Mouse (Mus musculus): ENCODE measurements around the gene Dchs2.

The Dchs2 gene

DNA sequence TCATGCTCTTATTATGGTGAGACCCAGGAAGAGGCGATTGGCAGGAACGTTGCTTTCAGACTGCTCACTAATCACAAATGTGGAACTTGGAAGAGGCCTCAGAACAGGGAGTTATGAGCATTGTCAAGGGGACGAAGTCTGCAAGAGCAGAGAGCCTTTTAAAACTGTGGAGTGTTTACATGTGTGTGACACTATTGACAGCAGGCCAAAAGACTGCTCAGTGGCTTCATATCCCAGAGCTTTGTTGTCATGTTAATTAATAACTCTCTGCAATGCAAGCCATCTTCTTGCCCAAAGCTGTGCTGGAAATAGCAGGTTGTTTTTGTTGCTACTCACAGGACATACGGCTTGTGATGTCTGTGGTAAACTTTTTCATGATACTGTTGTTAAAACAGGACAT lies 27.9 kb downstream of the Dchs2 start:
- no peak for DNase-seq (ENCODE audit: low read depth)

DNA sequence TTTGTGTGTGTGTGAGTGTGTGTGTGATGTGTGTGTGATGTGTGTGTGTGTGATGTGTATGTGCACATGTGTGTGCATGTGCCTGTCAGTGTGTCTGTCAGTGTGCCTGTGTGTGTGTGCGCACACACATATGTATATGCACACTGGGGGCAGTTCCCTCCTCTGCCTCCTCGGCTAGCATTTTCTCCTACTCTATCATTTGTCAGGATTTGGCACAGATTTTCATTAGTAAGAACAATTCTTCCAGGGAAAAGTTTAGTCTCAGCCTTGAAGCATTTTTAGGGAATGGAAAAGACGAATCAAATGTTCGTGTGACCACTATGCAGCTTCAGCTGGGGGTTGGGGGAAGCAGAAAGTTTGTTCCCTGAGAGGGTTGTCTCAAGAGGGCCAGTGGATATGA lies 28.4 kb downstream of the Dchs2 start:
- no peak for DNase-seq (ENCODE audit: low read depth)

DNA sequence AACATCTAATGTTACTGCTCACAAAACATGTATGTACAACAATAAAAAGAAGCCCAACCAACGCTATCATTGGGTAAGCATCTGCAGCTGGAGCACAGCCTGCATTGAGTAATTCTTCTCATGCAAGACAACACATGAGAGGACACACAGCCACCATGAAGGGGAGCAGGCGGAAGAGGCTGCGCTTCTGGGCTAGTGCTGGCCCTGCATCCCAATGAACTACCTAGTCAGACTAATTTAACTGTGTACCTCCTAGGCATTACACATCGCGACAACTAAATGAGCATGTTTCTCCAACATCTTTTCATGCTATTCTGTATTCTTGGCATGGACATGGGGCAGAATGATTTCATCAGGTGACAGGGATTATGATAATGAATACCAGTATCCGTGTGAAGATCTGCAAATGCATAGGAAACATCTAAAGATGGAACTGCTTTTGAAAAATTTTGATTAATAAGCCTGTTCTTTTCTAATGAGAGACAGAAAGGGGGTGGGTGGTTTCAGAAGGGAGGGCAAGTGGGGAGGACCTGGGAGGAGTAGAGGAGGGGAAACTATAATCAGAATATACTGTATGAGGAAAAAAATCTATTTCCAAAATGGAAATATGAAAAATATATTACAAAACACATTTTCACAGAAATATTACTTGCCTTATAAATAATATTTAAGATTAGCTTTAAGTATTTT lies 33.9 kb downstream of the Dchs2 start:
- DNase-seq (ENCODE audit: low read depth), result no peak

DNA sequence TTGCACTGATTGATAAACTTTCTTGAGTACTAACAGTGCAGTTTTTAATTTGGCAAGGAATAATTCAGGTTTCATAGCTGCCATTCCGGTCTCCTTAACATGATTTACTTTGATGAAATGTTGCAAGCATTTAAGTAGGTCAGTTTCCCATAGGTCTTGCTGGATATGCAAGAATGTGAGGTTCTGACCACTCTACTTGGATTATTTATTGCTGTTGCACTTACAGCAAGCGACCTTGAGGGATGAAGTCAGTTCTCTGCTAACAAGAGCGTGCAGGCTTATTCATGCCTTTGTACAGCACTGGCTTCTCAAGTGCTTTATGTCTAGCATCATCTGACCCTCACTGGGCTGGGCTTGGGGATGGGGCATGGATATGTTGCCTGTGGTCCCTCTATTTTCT lies 35.9 kb downstream of the Dchs2 start:
- DNase-seq (ENCODE audit: low read depth), result no peak

DNA sequence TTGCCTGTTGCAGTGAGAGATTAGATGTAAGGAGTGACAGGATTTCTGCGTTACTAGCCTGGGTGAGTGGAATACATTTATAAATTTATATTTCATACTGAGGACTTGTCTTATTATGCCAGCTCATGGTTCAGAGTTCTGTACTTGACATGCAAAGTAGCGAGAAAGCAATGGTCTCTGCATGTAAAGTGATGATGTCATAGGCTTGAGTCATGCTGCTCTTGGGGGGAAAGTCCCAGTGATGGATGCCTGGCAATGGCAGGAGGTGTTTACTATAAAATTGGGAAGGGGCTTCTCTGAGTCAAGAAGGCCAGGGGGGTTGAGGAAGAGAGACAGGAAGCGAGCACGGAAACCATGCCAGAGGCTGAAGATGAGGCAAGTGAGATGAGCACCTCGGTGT lies 57.8 kb downstream of the Dchs2 start:
- DNase-seq (ENCODE audit: low read depth), result no peak

DNA sequence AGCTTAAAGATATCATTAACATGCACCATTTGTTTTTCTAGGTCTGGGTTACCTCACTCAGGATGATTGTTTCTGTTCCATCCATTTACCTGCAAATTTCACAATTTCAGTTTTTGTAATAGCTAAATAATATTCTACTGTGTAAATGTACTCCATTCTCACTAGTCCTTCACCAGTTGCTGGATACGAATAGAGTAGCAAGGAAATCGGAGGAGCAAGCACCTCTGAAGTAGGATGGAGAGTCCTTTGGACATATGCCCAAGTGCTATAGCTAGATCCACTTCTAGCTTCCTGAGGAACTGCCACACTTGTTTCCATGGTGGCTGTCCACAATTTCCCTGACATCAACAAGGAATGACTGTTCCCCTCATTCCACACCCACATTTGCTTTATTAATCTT lies 63.5 kb downstream of the Dchs2 start:
- DNase-seq (ENCODE audit: low read depth), result no peak

DNA sequence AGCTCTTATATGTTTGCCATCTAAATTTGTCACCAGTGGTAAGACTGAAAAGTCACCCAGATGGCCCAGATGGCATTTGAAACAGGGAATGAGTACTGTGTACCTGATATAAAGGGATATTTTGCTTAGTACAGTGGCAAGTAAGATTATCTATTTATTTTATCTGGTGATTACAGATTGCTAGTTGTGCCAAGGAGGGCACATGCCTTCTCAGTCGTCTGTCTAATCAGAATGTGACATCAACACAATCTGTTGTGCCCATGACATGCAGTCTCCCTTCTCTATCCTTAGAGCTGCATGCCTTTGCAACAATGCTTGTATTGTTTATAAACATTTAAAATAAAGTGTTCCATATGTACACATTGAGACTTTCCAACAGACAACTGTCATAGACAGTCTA lies 64.7 kb downstream of the Dchs2 start:
- no peak for DNase-seq (ENCODE audit: low read depth)

DNA sequence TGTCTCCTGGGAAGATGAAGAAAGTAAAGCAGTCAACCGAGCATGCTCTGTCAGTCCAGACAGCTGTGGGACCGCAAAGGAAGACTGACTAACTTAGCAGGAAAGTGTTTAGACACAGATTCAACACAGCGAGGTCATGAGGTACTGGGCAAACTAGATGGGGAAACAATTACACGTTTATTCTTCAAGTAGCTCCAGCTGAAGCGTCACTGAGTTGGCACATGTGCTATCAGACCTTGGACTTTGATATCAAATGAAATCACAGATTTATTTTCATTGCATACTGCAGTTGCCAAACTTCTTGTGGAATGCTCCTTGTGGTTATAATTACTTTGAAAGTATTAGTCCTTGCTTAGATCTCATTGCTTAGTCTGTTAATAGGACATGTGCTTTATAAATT lies 67.2 kb downstream of the Dchs2 start:
- DNase-seq (ENCODE audit: low read depth), result no peak

DNA sequence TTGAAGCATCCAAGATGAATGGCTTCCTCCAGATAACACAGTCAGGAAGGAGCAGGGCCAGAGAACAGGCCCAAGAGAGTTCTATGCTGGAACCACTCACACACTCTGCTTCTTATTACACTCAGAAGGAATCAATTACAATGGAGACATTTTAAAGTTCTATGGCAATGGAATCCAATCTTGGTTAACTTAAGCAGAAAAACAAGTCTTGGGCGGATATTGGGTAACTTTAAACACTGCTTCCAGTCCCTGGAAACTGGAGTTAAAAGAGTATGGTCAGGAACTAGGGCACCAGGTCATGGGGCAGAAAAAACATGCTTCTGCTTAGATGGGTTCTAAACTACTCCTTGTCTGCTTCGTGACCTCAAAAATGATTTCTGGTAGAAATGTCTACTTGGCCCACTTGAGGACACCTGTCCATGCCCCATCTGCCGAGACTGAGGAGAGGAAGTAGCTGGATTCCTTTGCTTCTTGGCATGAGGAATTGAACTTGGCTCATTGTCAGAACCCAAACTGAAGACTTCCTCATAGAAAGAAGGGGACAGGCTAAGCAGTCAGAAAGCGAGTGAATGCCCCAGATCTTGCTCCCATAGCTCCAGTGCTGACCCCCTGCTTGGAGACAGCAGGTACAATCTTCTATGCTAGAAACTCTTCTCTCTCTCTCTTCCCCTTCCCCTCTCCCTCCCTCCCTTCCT lies 73.7 kb downstream of the Dchs2 start:
- no peak for DNase-seq (ENCODE audit: low read depth)

DNA sequence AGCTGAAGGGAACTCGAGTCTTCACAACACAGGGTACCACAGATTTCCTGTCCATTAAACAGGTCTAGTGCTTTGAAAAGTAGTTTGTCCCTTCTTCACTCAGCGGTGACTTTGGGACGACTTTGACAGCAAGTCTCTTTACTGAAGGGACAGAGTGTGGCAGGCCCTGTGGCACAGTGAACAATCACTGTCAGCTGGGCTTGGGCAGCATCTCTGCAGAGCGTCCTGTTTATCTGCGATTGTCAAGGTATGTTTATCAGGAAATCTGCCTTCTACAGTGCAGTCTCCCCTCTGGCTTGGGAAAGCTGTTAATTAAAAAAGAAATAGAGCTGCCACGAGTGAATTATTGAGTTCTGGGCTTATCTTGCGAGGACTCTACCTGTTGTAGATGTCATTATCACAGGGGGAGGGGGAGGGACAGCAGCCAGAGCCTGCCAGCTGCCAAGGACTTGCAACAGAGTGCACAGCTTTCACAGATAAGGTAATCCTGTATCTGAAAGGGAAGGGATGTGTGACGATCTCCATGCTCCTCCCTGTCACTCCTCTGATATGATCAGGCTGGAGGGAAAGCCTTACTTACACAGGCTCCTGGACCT lies 77.4 kb downstream of the Dchs2 start:
- no peak for DNase-seq (ENCODE audit: low read depth)

DNA sequence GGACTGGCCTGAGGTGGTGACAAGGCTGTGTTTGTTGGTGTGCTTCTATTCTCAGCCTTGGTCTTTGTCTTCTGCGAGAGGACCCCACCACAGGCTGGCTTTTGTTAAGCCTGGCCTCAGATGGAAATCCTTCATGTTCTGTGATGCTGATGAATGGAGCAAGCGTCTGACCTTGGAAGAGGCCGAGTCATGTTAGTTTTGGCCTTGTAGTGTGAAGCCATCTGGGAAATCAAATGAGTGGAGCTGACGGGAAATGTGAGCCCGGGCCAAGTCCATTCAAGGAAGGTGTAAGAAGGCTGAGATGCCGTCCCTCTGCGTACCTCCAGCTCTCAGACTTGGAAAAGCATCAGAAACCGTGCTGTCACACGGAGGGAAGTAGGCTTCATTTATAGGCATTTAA lies 81.9 kb downstream of the Dchs2 start:
- no peak for DNase-seq (ENCODE audit: low read depth)

DNA sequence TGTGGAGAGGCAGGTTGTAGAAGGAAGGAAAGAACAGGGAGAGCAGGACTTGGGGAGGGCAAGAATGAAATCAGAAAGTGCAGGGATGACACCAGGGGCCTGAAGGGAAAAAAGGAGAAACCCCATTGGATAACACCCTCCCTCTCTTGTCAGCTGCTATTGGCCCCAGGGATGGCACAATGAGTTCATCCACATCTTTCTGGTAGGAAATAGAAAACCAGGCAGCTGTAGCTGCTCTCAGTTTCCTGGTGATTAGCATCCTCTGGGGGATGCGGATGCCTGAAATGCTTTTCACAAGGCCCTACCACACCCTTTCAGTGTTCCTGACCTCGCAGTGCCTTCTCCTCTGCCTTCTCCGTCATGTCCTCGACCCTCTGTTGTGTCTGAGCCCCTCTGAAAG lies 82.5 kb downstream of the Dchs2 start:
- DNase-seq (ENCODE audit: low read depth), result no peak

DNA sequence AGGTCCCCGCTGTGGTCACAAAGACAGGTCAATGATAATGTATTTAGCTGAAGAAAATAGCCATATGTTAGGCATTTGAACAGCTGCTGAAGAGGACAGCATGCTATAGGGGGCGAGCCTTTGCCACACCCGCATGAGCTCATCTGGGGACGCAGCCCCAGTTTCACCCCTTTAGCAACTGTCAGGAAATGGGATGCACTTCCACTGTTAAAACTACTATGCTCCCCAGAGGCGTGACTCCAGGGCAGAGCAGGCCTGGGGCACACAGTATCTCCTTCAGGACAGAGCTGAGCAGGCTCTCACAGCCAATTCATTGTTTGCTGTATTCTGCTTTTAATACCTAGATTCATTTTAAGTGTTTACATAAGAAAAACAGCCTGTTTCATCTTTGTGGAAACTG lies 84.2 kb downstream of the Dchs2 start:
- DNase-seq (ENCODE audit: low read depth), result no peak

DNA sequence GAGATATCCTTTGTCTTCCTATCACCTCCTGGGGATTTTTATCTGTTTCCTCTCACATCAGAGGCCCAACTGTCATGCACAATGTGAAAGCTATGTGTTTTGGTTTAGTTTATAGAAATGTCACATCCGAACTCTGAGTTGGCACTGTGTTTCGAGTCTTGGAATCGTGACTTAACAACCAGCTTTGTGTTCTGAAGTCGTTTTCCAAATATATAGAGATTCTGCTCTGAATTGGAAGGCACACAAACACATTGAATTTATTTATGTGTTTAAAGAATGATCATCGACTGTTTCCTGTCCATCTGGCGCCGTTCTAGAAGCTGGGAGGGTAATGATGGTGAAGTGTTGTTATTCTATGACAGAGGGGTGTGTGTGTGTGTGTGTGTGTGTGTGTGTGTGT lies 84.8 kb downstream of the Dchs2 start:
- DNase-seq (ENCODE audit: low read depth), result no peak

DNA sequence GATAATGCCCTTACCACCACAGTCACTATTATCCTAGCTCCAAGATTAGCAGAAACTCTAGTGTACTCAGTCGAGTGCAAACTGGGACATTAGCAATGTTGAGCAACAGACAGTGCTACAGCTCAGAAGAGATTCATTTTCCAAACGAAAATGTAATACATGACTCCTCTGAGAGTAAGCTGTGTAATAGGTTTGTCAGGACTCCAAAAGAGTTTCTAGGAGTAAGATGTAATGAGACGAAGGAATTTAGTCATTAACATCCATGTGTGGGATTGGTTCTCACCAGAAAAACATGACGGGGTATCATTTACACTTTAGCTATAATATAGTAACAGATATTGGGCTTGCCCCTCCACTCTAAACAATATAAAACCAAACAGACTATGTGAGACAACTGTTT lies 90.3 kb downstream of the Dchs2 start:
- DNase-seq (ENCODE audit: low read depth), result no peak

DNA sequence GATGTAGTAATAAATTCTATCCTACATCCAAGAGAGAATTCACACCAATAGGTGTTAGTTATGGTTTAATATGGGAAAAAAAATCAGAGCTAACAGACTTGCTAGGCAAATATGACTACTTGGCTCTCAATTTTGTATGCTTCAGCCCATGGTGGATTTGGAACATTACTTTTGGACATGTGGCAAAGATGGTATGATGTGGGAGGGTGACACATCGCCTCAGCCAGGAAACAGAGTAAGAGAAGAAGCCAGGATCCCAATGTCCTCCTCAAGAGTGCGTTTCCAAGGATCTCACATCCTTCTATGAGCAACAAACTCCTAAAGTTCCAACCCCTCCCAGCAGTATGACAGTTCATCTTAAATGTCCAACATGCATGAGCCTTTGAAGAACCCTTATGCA lies 92.4 kb downstream of the Dchs2 start:
- no peak for DNase-seq (ENCODE audit: low read depth)

DNA sequence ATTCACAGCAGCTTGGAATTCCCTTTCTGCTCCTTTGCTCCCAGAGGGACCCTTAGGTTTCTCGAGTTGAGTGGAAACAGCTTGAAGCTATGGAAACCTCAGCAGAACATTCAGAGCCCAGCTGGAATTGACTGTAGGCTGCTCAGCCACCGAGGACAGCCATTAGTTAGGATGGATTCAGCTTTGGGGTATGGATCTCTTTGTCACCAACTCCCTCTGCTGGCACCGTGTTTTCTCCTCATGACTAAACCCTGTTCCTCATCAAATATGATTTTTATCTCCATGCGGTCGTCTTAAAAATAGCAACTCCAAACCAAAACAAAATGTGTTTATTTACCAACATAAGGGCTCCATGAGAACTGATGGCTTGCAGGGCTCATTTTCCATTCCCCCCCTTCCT lies 94.4 kb downstream of the Dchs2 start:
- no peak for DNase-seq (ENCODE audit: low read depth)

DNA sequence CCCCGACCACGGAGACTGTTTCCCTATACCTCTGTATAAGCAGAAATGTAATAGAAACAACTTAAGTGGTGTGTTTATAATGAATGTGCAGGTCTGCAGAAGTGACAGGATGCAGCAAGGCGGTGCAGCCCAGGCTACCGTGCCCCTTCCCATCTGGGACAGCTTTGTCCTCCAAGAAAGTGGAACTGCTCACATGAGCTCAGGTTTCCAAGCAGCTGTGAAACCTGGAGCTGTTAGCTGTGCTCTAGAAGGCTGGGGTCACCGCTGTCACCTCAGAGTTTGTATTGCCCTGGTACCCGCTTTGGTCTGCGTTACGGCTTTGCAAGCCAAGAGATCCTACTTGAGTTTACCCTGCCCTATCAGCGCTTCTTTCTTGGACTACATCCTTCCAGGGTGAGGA lies 100.6 kb downstream of the Dchs2 start:
- DNase-seq (ENCODE audit: low read depth), result no peak

DNA sequence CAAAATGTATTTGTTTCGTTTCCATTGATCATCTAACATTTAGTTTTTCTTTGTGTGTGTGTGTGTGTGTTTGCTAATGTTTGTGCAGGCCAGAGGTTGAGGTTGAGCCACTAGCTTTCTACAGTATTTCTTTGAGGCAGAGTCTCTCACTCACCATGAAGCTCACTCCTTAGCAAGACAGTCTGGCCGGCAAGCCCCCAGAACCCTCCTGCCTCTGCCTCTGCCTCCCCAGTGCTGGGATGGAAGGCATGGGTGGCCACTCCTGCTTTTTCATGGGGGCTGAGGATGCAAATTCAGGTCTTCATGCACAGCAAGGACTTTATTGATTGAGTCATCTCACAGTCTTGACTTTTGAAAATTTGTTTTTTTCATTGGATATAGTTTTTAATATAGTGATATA lies 102.6 kb downstream of the Dchs2 start:
- DNase-seq (ENCODE audit: low read depth), result no peak

DNA sequence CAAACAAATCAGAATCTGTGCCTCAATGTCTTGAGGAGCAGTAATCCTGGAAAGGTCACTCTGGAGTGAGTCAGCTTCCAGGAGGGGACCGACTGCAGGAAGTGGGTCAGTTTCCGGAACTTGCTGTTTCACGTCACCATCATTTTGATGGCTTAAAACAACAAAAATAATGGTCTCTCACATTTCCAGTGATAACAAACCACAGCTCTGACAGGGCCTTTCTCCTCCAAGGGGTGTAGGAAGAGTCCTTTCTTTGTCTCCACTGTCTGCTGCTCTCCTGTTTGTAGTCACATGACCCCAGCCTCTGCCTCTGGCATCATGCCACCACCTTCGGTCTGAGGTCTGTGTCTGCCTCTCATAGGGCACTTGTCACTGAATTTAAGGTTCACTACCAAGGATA lies 106.7 kb downstream of the Dchs2 start:
- no peak for DNase-seq (ENCODE audit: low read depth)

DNA sequence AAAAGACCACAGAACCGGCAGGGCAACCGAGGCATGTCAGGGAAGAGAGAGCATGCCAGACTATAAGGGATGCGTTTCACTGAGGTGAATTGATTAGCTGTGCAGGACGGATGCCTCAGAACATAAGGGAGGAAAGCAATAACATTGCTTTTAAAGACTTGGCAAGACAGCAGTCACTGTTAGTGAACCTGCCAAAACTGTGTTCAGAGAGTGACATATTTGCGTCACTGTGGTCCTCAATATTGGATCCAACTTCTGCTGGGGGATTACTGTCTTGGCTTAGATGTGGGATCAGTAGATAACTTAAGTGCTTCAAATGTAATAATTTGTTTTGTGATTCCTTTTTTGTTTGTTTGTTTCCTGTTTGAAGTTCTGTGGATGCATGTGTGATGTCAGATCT lies 107.3 kb downstream of the Dchs2 start:
- no peak for DNase-seq (ENCODE audit: low read depth)

DNA sequence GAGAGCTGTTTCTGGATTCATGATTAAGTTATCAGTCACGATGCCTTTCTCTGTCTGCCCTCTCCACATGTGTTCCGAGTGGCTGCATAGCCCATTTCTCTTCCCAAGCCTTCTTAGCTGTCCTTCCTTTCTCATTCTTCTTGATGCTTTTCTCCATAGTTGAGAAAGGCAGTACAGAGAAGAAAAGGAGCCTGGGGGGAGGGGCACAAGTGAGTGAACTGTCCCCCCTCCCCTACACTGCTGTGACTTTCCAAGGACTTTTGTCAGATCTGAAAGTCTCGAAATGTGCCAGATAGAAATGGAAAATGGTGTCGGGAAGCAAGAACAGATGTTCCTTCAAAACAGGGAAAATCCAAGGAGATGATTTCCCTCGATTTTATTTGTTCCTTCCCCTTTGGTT lies 118.8 kb downstream of the Dchs2 start:
- DNase-seq (ENCODE audit: low read depth), result no peak

DNA sequence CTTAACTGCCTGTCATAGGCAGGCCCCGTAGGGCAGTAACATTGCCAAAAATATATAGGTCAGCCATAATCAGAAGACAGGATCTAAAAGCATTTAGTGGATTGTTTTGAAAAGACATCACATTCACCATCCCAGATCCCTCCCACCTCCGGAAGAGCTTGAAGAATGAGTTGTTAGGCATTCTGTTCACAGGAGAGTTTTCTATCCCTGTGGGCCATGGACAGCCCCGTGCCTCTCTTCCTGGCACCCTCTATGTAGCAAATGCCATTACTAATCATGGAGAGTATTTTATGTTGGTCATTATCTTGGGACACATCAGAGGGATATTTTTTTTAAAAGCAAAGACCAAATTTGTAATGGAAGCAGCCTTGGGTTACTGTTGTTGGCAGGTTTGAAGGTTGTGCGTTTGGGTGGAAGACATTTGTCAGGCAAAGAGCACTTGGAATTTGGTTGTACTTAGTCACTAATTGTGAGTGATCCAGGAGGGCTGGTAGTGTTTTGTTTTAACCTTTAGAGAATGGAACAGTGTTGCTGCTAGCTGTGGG lies 122.3 kb downstream of the Dchs2 start:
- no peak for DNase-seq (ENCODE audit: low read depth)

DNA sequence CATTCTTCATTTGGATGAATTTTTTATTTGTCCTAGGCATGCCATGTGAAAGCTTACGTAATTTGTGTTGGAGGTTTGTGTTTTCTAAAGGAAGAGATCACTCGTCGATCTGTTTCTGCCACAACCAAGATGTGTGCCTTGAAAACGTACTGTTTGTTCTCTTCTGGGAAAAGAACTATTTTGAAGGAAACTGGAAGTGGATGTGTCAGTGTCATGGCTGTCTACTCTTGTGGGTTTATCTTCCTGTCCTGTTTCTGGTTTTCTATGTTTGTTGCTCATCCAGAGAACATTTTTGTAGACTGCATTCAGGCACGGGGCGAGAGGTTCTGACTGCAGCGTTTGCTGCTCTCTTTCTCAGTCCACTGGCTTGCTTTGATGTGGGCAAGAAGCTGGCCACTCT lies 124.2 kb downstream of the Dchs2 start:
- no peak for DNase-seq (ENCODE audit: low read depth)

All from NIH3T3 (cell line).